Mouse (Mus musculus) adipocyte (in vitro differentiated cells): ENCODE results near the gene Lbx2.

Experiments used
- DNase-seq: peaks from one replicate; pipeline ENCODE4 v3.0.0-alpha.2; 2016; ENCODE audit warnings: low spot score

Lbx2 gene

DNA sequence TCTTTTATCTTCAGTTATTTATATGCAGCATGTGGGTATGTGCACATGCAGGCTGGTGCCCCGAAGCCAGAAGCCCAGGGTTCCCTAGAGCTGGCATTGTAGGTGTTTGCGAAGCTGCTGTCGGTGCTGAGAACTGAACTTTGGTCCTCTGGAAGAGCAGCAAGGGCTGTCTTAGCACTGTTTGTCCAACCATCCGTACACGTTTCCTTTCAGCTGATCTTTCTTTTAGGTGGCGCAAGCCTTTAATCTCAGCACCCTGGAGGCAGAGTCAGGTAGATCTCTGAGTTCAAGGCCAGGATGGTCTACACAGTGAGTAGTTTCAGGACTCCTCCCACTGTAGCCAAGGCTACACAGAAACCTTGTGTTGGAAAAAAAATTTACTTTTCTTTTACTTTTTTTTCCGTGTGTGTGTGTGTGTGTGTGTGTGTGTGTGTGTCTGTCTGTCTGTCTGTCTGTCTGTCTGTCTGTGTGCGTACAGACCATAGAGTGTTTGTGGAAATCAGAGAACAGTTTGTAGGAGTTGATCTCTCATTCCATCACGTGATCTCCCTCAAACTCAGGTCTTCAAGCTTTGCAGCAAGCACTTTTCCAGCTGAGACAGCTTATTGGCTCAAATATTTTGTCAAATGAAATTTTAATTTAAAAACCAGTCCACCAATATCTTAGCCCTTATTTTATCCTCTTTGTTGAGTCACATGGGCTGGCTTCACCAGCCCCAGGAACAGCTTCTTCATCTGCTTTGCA, 46.2 kb downstream of the Lbx2 start:
- DNase-seq: no peak

- no peak for DNase-seq
Observed at GRCm38 (mm10) chr6:83134226-83134625, 48.1 kb downstream of the Lbx2 start.

- DNase-seq: no peak
Observed at GRCm38 (mm10) chr6:83134951-83135513, 48.9 kb downstream of the Lbx2 start, which contains the start of gene Rtkn. TSS of gene Rtkn (plus strand) at chr6:83135463.

DNA sequence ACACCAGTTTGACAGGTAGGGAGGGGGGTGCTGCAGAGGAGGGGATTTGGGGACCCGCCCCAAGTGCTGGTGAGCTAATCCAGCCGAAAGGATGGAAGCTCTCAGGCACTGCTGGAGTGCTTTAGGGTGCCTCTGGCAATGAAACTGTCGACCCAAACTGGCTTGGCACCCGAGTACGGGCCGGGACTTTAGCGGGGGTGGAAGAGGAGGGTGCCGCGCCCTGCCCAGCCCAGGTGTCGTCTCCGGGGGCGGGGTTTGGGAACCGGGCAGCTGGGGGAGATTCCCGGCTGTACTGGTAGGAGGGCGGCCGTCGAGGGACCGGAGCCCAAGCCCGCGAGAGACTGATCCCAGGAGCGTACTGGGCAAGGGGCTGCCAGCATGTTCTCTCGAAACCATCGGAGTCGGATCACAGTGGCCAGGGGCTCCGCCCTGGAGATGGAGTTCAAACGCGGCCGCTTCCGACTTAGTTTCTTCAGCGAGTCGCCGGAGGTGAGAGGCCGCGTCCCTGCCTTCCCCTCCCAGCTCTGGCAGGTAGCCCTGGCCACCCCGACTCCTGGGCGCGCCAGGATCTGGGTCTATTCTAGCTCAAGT, 49.5 kb downstream of the Lbx2 start:
- DNase-seq: no peak

DNA sequence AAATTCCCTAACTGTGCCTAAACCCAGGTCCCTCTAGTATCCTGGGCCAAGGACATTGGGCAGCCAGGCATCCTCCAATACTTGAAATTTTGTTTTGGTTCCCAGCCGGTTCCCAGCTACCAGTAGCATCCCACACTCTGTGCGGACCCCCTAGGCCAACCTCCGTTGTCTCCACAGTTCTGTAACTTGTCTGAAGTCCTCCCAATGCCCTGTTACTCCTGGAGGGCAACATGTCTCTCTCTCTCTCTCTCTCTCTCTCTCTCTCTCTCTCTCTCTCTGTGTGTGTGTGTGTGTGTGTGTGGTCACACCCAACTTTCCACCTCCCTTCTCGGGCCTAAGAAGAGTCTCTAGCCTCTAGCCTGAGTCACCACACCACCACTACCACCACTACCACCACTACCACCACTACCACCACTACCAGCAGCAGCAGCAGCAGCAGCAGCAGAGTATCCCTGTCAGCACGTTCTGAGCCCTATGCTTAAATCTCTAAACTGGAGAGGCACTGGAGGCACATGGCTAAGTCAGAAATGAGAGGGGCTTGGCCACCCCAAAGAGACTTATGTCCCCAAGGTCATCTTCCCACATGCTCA, 50.2 kb downstream of the Lbx2 start:
- DNase-seq: no peak

- DNase-seq: peak; percentile 82
Observed at GRCm38 (mm10) chr6:83136881-83137575, 50.9 kb downstream of the Lbx2 start.

DNA sequence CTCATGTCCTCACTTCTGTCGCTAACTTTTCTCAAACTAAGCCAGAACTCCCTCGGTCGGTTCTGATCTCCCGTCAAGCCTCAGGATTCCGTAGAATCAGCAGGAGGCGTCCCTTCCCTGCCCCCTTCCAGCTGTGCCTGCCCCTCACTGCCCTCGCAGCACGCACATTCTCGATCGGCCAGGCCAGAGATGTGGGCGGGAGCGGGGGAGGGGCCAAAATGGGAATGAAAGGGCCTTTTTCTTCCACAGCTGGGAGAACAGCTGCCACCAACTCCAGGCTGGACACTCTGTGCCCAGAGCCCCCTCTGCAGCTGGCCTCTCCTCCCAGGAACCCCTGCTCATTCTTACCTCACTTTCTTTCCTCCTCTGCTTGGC, 51.4 kb downstream of the Lbx2 start:
- DNase-seq: peak; percentile 95
